Mouse (Mus musculus) limb, embryonic 10.5 days (tissue): ENCODE measurements around the gene Zfp526. TPM values are rescaled to one million over a fixed set of nuclear protein-coding genes. Genes with fewer than 3 reads are reported as not detected.

Experiments used
- DNase-seq: peaks from one replicate; pipeline ENCODE4 v3.0.0-alpha.2; 2017; ENCODE audit warnings: low spot score
- H3K27ac ChIP-seq: fragments of 300-500 bp; sonication (generic); 2 replicates; pipeline ENCODE4 v1.5.1; 2016; ENCODE audit warnings: mild to moderate bottlenecking
- H3K27me3 ChIP-seq: fragments of 300-500 bp; sonication (generic); 2 replicates; pipeline ENCODE4 v1.6.1; 2016; ENCODE audit warnings: low read depth, mild to moderate bottlenecking; ENCODE audit not compliant: poor library complexity, severe bottlenecking
- H3K36me3 ChIP-seq: fragments of 300-500 bp; sonication (generic); 2 replicates; pipeline ENCODE4 v1.6.1; 2016; ENCODE audit warnings: mild to moderate bottlenecking, moderate library complexity
- H3K4me1 ChIP-seq: fragments of 300-500 bp; sonication (generic); 2 replicates; pipeline ENCODE4 v1.6.1; 2016
- H3K4me3 ChIP-seq: fragments of 300-500 bp; sonication (generic); 2 replicates; pipeline ENCODE4 v1.5.1; 2016; ENCODE audit warnings: mild to moderate bottlenecking, moderate library complexity
- H3K9me3 ChIP-seq: fragments of 300-500 bp; sonication (generic); replicated peaks from 2 replicates; pipeline ENCODE4 v1.6.1; 2016; ENCODE audit warnings: mild to moderate bottlenecking
- WGBS: fragments of 180-500 bp; shearing (Covaris S2); methylation state at CpG from one replicate; pipeline ENCODE4 v1.1.7; 2016; 5-methylcytosine and 5-hydroxymethylcytosine counted together
- polyA plus RNA-seq: library from polyadenylated mRNA; unstranded; fragments of >200 nt; fragmentation: Nextera tagmentation; extraction: Ambion mirVana; gene quantifications from 2 replicates; pipeline ENCODE4 v1.2.1, GENCODE M21; 2016

Gene Zfp526
- polyA plus RNA-seq, 1 experiment from 2014 or later: 3.1 TPM

GRCm38 (mm10) chr7:25268588-25268987, 47.4 kb downstream of the Zfp526 start:
- Histone ChIP-seq H3K4me3 (peak overlapping the region; percentile 71), H3K27me3 (no peaks in the 10 kb centered on the region), H3K4me1 (peaks cover 54% of the 10 kb centered on the region), H3K27ac (peak overlapping the region; percentile 98), H3K9me3 (no peaks in the 10 kb centered on the region), H3K36me3 (peaks cover 31% of the 10 kb centered on the region)
- DNase-seq: no peak
- WGBS: 4% methylated on average over 7 of the region's 7 CpGs

GRCm38 (mm10) chr7:25269029-25269428, 47.8 kb downstream of the Zfp526 start:
- no peaks in the 10 kb centered on the region for H3K27me3 ChIP-seq
- H3K4me1 ChIP-seq: peaks cover 50% of the 10 kb centered on the region
- H3K36me3 ChIP-seq: peaks cover 33% of the 10 kb centered on the region
- no peaks in the 10 kb centered on the region for H3K9me3 ChIP-seq
- H3K27ac ChIP-seq: peak overlapping the region; percentile 98; the same call in 1 of the 2 replicates
- peak overlapping the region; percentile 71 for H3K4me3 ChIP-seq
- no peak for DNase-seq
- WGBS: 47% methylated on average over 4 of the region's 4 CpGs

- no peak for DNase-seq
- peaks cover 46% of the 10 kb centered on the region for H3K4me1 ChIP-seq
- no peaks in the 10 kb centered on the region for H3K27me3 ChIP-seq
- no peaks in the 10 kb centered on the region for H3K9me3 ChIP-seq
- peaks cover 33% of the 10 kb centered on the region for H3K36me3 ChIP-seq
- WGBS: 89% methylated on average over 8 of the region's 8 CpGs
- H3K27ac ChIP-seq: 0 out of 2 replicates have a peak overlapping the region, but pooled peaks have one; percentile 22
- H3K4me3 ChIP-seq: peak overlapping the region; percentile 71; the same call in 1 of the 2 replicates
These were observed 48.5 kb downstream of the Zfp526 start for GRCm38 (mm10) chr7:25269545-25270271.

GRCm38 (mm10) chr7:25270652-25271633, 49.7 kb downstream of the Zfp526 start:
- DNase-seq: no peak
- H3K4me1 ChIP-seq: peaks cover 59% of the 10 kb centered on the region
- 89% methylated on average over 35 of the region's 35 CpGs for WGBS
- H3K27ac ChIP-seq: no peak overlapping the region
- H3K36me3 ChIP-seq: peaks cover 33% of the 10 kb centered on the region
- no peaks in the 10 kb centered on the region for H3K27me3 ChIP-seq
- no peaks in the 10 kb centered on the region for H3K9me3 ChIP-seq
- no peak overlapping the region for H3K4me3 ChIP-seq

GRCm38 (mm10) chr7:25271651-25272444, 50.6 kb downstream of the Zfp526 start:
- Histone ChIP-seq H3K27ac (no peak overlapping the region), H3K4me1 (peaks cover 58% of the 10 kb centered on the region), H3K9me3 (no peaks in the 10 kb centered on the region), H3K36me3 (peaks cover 33% of the 10 kb centered on the region), H3K27me3 (no peaks in the 10 kb centered on the region), H3K4me3 (0 out of 2 replicates have a peak overlapping the region, but pooled peaks have one; percentile 6)
- 87% methylated on average over 30 of the region's 30 CpGs for WGBS
- no peak for DNase-seq

GRCm38 (mm10) chr7:25272445-25273258, 51.4 kb downstream of the Zfp526 start:
- Histone ChIP-seq H3K9me3 (no peaks in the 10 kb centered on the region), H3K36me3 (peaks cover 33% of the 10 kb centered on the region), H3K4me1 (peaks cover 62% of the 10 kb centered on the region), H3K27me3 (no peaks in the 10 kb centered on the region), H3K4me3 (no peak overlapping the region; the same call in 1 of the 2 replicates), H3K27ac (peak overlapping the region; percentile 10; the same call in 1 of the 2 replicates)
- 85% methylated on average over 38 of the region's 38 CpGs for WGBS
- no peak for DNase-seq

- Histone ChIP-seq H3K27me3 (no peaks in the 10 kb centered on the region), H3K4me1 (peaks cover 63% of the 10 kb centered on the region), H3K27ac (peak overlapping the region; percentile 10; the same call in 1 of the 2 replicates), H3K9me3 (no peaks in the 10 kb centered on the region), H3K36me3 (peaks cover 33% of the 10 kb centered on the region), H3K4me3 (no peak overlapping the region)
- 92% methylated on average over 22 of the region's 22 CpGs for WGBS
- no peak for DNase-seq
These were observed 52.3 kb downstream of the Zfp526 start for GRCm38 (mm10) chr7:25273259-25274241.

- peaks cover 60% of the 10 kb centered on the region for H3K4me1 ChIP-seq
- no peaks in the 10 kb centered on the region for H3K27me3 ChIP-seq
- H3K36me3 ChIP-seq: peaks cover 33% of the 10 kb centered on the region
- no peaks in the 10 kb centered on the region for H3K9me3 ChIP-seq
- 52% methylated on average over 5 of the region's 5 CpGs for WGBS
- no peak overlapping the region for H3K4me3 ChIP-seq
- DNase-seq: no peak
- peak overlapping the region; percentile 19 for H3K27ac ChIP-seq
These were observed 53.3 kb downstream of the Zfp526 start for GRCm38 (mm10) chr7:25274571-25274970.

- peaks cover 33% of the 10 kb centered on the region for H3K36me3 ChIP-seq
- DNase-seq: no peak
- 88% methylated on average over 3 of the region's 3 CpGs for WGBS
- H3K4me1 ChIP-seq: peaks cover 60% of the 10 kb centered on the region
- no peaks in the 10 kb centered on the region for H3K27me3 ChIP-seq
- no peaks in the 10 kb centered on the region for H3K9me3 ChIP-seq
- H3K27ac ChIP-seq: peak overlapping the region; percentile 19
- no peak overlapping the region for H3K4me3 ChIP-seq
These were observed 53.8 kb downstream of the Zfp526 start for GRCm38 (mm10) chr7:25274996-25275395.

GRCm38 (mm10) chr7:25275555-25276298, 54.5 kb downstream of the Zfp526 start:
- no peak for DNase-seq
- peaks cover 31% of the 10 kb centered on the region for H3K36me3 ChIP-seq
- peak overlapping the region; percentile 18 for H3K4me3 ChIP-seq
- H3K4me1 ChIP-seq: peaks cover 61% of the 10 kb centered on the region
- H3K9me3 ChIP-seq: no peaks in the 10 kb centered on the region
- WGBS: 39% methylated on average over 9 of the region's 9 CpGs
- H3K27ac ChIP-seq: peak overlapping the region; percentile 68
- no peaks in the 10 kb centered on the region for H3K27me3 ChIP-seq
